Mouse (Mus musculus): ENCODE data around the gene Map6d1. TPM values are rescaled to one million over a fixed set of nuclear protein-coding genes. Genes with fewer than 3 reads are reported as not detected.

The Map6d1 gene
- polyA plus RNA-seq, 1 experiment from 2014 or later = 0.10 TPM

DNA sequence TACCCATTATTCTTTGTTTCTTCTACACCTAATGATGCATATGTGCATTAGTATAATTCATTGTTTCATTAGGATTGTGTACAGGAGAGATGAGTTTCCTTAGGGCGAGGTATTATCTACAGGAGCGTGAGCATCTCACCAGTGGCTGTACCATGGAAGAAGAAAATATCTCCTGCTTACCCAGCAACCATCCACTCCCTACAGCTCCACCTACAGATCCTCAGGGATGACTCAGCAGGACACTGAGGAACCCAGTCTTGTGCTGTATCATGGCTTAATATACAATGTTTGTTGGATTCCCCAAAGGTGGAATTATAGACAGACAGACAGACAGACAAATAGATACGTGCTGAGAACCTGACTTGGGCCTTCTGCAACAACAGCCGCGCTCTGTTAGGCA, 44.2 kb downstream of the Map6d1 start:
- H3K36me3 ChIP-seq (ENCODE audit: control insufficient read depth, insufficient read depth) = peaks cover 28% of the 10 kb centered on the region
- no peaks in the 10 kb centered on the region for H3K27me3 ChIP-seq (replicated peaks; ENCODE audit: control insufficient read depth, insufficient read depth, low read length)
- no peak for TF ChIP-seq CTCF (IDR thresholded peaks at IDR 0.05; ENCODE audit: low read depth)
- no peaks in the 10 kb centered on the region for H3K4me1 ChIP-seq (replicated peaks; ENCODE audit: control insufficient read depth, insufficient read depth, low read length)
- ATAC-seq = no peak
- no peak overlapping the region for H3K27ac ChIP-seq (ENCODE audit: low read depth, low read length)
- H3K4me3 ChIP-seq (ENCODE audit: low read depth, low read length) = no peak overlapping the region
- WGBS = 87% methylated on average over 5 of the region's 5 CpGs
- no peak overlapping the region for H3K9ac ChIP-seq (ENCODE audit: low read depth, low read length)
- no peaks in the 10 kb centered on the region for H3K9me3 ChIP-seq (ENCODE audit: control insufficient read depth)
- H3K4me2 ChIP-seq (replicated peaks; ENCODE audit: low read depth) = no peak overlapping the region

DNA sequence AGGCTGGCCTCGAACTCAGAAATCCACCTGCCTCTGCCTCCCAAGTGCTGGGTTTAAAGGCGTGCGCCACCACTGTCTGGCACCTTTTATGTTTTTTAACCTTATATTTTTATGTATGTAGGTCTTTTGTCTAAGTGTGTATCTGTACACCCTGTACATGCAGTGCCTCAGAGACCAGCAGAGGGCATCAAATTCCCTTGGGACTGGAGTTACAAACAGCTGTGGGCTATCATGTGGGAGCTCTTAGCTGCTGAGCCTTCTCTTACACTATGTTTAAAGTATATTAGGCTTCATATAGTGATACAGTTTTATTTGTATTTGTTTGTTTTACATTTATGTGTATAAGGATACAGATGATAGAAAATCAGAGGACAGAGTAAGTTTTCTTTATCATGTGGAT, 45.6 kb downstream of the Map6d1 start:
- WGBS = 95% methylated on average over 3 of the region's 3 CpGs
- 0 out of 2 replicates have a peak, but pooled peaks cover 2% of the 10 kb centered on the region for H3K4me1 ChIP-seq (replicated peaks; ENCODE audit: control insufficient read depth, insufficient read depth, low read length)
- no peak overlapping the region for H3K27ac ChIP-seq (ENCODE audit: low read depth, low read length)
- H3K4me2 ChIP-seq (replicated peaks; ENCODE audit: low read depth) = no peak overlapping the region
- TF ChIP-seq CTCF (IDR thresholded peaks at IDR 0.05; ENCODE audit: low read depth) = peak; percentile 67
- no peaks in the 10 kb centered on the region for H3K9me3 ChIP-seq (ENCODE audit: control insufficient read depth)
- no peaks in the 10 kb centered on the region for H3K27me3 ChIP-seq (replicated peaks; ENCODE audit: control insufficient read depth, insufficient read depth, low read length)
- H3K4me3 ChIP-seq (ENCODE audit: low read depth, low read length) = no peak overlapping the region
- no peak for ATAC-seq
- H3K36me3 ChIP-seq (ENCODE audit: control insufficient read depth, insufficient read depth) = peaks cover 21% of the 10 kb centered on the region
- no peak overlapping the region for H3K9ac ChIP-seq (ENCODE audit: low read depth, low read length)

DNA sequence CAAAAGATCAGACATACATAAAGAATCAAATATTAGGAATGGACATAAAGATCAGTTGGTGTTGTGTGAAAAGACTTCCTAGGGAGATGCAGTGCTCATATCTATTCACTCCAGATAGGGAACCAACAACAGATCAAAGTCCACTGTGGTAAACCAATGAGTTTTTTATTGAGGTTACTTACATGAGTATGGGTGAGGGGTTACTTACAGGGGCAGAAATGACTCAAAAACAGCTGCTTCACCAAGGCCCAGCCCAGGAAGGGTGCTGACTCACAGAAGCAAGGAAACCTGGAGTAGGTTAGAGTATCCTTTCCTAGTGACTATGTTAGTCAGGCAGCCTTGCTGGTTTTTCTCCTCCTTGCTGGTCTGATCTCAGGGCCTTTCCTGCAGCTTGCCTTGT, 49.1 kb downstream of the Map6d1 start:
- ATAC-seq = peak; percentile 88
- no peak overlapping the region for H3K9ac ChIP-seq (ENCODE audit: low read depth, low read length)
- no peaks in the 10 kb centered on the region for H3K27me3 ChIP-seq (replicated peaks; ENCODE audit: control insufficient read depth, insufficient read depth, low read length)
- no peak overlapping the region for H3K4me3 ChIP-seq (ENCODE audit: low read depth, low read length)
- peak overlapping the region; percentile 73 for H3K27ac ChIP-seq (ENCODE audit: low read depth, low read length)
- H3K4me1 ChIP-seq (replicated peaks; ENCODE audit: control insufficient read depth, insufficient read depth, low read length) = 0 out of 2 replicates have a peak, but pooled peaks cover 3% of the 10 kb centered on the region
- H3K36me3 ChIP-seq (ENCODE audit: control insufficient read depth, insufficient read depth) = peaks cover 34% of the 10 kb centered on the region
- no peak for TF ChIP-seq CTCF (IDR thresholded peaks at IDR 0.05; ENCODE audit: low read depth)
- H3K4me2 ChIP-seq (replicated peaks; ENCODE audit: low read depth) = 0 out of 2 replicates have a peak overlapping the region, but pooled peaks have one; percentile 3
- H3K9me3 ChIP-seq (ENCODE audit: control insufficient read depth) = no peaks in the 10 kb centered on the region

DNA sequence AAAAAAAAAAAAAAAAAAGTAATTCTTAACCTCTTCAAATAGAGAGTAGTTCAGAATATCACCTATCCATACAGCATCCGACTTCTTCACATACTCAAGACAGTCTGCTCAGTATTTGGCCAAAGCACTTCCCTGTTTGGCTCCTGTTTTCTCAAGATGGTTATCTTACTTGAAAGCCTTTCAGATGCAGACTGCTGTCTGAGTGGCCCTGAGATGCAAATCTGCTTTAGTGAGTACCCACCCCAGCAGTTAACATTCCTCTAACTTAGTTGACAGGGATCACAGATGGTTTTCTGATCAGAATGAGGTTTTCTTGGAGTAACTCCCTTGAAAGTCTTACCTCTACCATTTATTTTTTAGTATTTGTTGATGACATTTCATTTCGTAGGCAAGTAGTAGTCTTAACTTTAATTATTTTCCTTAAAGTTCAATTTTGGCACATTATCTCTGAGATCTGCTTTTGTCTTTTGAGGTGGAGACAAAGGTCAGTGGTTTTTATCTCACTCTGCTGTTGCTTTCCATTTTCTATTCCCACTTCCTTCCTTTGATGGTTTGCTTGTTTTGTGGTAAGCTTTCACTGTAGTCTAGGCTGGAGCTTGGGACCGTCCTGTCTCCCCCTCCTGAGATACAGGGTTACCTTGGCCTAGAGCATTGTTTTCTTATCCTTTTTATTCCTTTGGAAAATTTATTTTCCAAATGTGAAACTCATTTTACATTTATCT, 49.8 kb downstream of the Map6d1 start:
- no peak overlapping the region for H3K4me3 ChIP-seq (ENCODE audit: low read depth, low read length)
- H3K27me3 ChIP-seq (replicated peaks; ENCODE audit: control insufficient read depth, insufficient read depth, low read length) = no peaks in the 10 kb centered on the region
- no peak for TF ChIP-seq CTCF (IDR thresholded peaks at IDR 0.05; ENCODE audit: low read depth)
- ATAC-seq = no peak
- H3K9me3 ChIP-seq (ENCODE audit: control insufficient read depth) = no peaks in the 10 kb centered on the region
- H3K9ac ChIP-seq (ENCODE audit: low read depth, low read length) = no peak overlapping the region
- no peak overlapping the region for H3K4me2 ChIP-seq (replicated peaks; ENCODE audit: low read depth)
- WGBS = 52% methylated on average over 3 of the region's 3 CpGs
- H3K4me1 ChIP-seq (replicated peaks; ENCODE audit: control insufficient read depth, insufficient read depth, low read length) = 0 out of 2 replicates have a peak, but pooled peaks cover 3% of the 10 kb centered on the region
- peaks cover 34% of the 10 kb centered on the region for H3K36me3 ChIP-seq (ENCODE audit: control insufficient read depth, insufficient read depth)
- H3K27ac ChIP-seq (ENCODE audit: low read depth, low read length) = peak overlapping the region; percentile 16; the same call in 1 of the 2 replicates

DNA sequence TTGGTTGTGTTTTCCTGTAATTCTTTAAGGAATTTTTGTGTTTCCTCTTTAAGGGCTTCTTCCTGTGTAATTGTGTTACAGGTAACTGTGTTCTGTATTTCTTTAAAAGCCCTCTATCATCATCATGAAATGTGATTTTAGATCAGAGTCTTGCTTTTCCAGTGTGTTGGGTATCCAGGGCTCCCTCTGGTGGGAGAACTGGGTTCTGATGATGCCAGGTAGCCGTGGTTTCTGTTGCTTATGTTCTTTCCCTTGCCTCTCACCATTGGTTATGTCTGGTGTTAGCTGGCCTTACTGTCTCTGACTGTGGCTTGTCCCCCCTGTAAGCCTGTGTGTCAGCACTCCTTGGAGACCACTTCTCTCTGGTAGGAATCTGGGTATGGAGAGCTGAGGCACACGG, 55.8 kb downstream of the Map6d1 start:
- no peak overlapping the region for H3K9ac ChIP-seq (ENCODE audit: low read depth, low read length)
- H3K36me3 ChIP-seq (ENCODE audit: control insufficient read depth, insufficient read depth) = peaks cover 39% of the 10 kb centered on the region
- no peaks in the 10 kb centered on the region for H3K4me1 ChIP-seq (replicated peaks; ENCODE audit: control insufficient read depth, insufficient read depth, low read length)
- no peak overlapping the region for H3K4me2 ChIP-seq (replicated peaks; ENCODE audit: low read depth)
- H3K27ac ChIP-seq (ENCODE audit: low read depth, low read length) = no peak overlapping the region
- H3K9me3 ChIP-seq (ENCODE audit: control insufficient read depth) = no peaks in the 10 kb centered on the region
- ATAC-seq = no peak
- WGBS = 51% methylated on average over 2 of the region's 2 CpGs
- TF ChIP-seq CTCF (IDR thresholded peaks at IDR 0.05; ENCODE audit: low read depth) = peak; percentile 76
- H3K27me3 ChIP-seq (replicated peaks; ENCODE audit: control insufficient read depth, insufficient read depth, low read length) = no peaks in the 10 kb centered on the region
- no peak overlapping the region for H3K4me3 ChIP-seq (ENCODE audit: low read depth, low read length)

Other genes starting within 250 kb of the Map6d1 start
- 14.1 and 15.3 TPM in 2 replicates for gene Klhl24, start 143.8 kb downstream of the Map6d1 start, polyA plus RNA-seq (2015; fragmentation: Nextera tagmentation; extraction: Ambion mirVana)
- gene Yeats2, start 100.3 kb downstream of the Map6d1 start, polyA plus RNA-seq (2015; fragmentation: Nextera tagmentation; extraction: Ambion mirVana) = 4.3 and 4.7 TPM in 2 replicates
- 87.0 and 89.9 TPM in 2 replicates for gene Parl, start 61.0 kb upstream of the Map6d1 start, polyA plus RNA-seq (2015; fragmentation: Nextera tagmentation; extraction: Ambion mirVana)
- not detected in 2 replicates for gene Cyp2ab1, start 84.0 kb upstream of the Map6d1 start, polyA plus RNA-seq (2015; fragmentation: Nextera tagmentation; extraction: Ambion mirVana)
- gene Abcc5, start 185.0 kb upstream of the Map6d1 start, polyA plus RNA-seq (2015; fragmentation: Nextera tagmentation; extraction: Ambion mirVana) = 11.5 and 13.7 TPM in 2 replicates